Mouse (Mus musculus) layer of hippocampus, postnatal 36 days (tissue): ENCODE measurements around the gene Vmn1r7. TPM values are rescaled to one million over a fixed set of nuclear protein-coding genes. Genes with fewer than 3 reads are reported as not detected.
"Not testable (repeated sequence)": the region's sequence is repeated elsewhere in the genome, so short reads cannot be mapped to it uniquely, and the experiment has no call there.

Experiments used
- DNase-seq, 2 experiments: peaks; one replicate each; pipeline ENCODE4 v3.0.0; 2022
- total RNA-seq, 2 experiments: library from RNA; stranded (reverse); gene quantifications; 2 replicates each; pipeline ENCODE4 v1.2.3; 2021

The Vmn1r7 gene
- total RNA-seq: not detected

DNA sequence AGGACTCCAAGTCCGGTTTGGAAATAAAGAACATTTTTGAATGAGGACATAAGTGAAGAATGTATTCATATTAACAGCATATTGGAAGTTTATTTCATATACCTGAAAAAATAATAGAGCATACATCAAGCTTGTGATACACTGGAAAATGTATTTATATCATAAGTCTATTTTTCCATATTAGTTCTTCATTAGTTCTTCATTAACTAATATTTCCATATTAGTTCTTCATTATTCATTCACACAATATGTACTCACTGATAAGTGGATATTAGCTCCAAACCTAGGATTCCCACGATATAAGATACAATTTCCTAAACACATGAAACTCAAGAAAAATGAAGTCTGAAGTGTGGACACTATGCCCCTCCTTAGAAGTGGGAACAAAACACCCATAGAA, at the start of gene Vmn1r7:
Gene Vmn1r7 (minus strand): TSS at position 101 of the 400 bp plus-strand sequence.
- DNase-seq: not testable (repeated sequence)

- no peak for DNase-seq
These were observed 41.4 kb upstream of the Vmn1r7 start, which contains the start of gene Vmn1r9 for GRCm38 (mm10) chr6:57066487-57066886. Gene Vmn1r9, plus strand, starts transcription at chr6:57066787.

DNA sequence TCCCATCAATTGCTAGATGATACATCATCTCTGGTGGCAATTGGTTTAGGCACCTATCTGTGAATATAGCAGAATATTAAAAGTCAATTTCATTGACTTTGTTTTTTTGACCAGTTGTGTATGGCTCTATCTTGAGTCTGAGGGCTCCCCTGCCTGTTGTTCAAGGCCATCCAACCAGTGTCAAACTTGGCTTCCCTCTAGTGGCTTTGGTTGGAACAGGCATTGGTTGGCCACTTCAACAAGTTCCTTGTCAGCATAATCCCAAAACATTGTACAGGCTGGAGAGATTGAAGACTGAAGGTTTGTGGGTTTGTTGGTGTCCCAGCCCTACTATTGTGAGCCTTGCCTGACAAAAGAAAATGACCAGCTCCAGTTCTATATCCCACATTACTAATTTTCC, 38.6 kb upstream of the Vmn1r7 start:
- no peak for DNase-seq

DNA sequence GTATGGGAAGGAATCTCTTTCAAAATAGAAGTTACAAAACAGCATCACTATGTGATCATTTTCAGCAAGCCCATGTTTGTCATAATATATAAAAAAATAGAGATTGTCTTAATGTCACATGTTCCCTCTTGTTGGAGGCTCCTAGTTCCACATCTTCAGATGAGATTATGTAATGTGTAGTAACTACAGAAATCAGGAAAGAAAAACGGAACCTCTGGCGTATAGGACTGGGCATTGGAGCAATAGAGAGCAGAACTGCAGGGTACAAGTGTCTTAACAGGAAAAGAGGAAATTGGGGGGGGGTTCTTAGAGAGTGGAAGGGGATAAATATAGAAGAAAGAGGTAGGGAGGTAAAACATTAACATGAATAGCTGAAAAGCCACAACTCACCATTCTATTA, 9.6 kb upstream of the Vmn1r7 start:
- DNase-seq: no peak

GRCm38 (mm10) chr6:57031984-57032383, 6.9 kb upstream of the Vmn1r7 start, which contains the start of gene Vmn1r8:
Gene Vmn1r8, plus strand, starts transcription at chr6:57032284.
- DNase-seq: no peak

- DNase-seq: no peak
These were observed 28.2 kb downstream of the Vmn1r7 start, which contains the start of gene Vmn1r6 for GRCm38 (mm10) chr6:56996943-56997342. Gene Vmn1r6, plus strand, starts transcription at chr6:56997243.

Other genes with a start within 250 kb of the Vmn1r7 start
- 10 to 100 TPM; 57.4 to 59.7 TPM for gene Kbtbd2, start 227.5 kb downstream of the Vmn1r7 start, total RNA-seq
- 10 to 100 TPM; 24.6 to 27.3 TPM for gene Fkbp9, start 193.3 kb downstream of the Vmn1r7 start, total RNA-seq
- gene Nt5c3, start 101.4 kb downstream of the Vmn1r7 start, total RNA-seq: 10 to 100 TPM; 37.6 to 42.9 TPM
- gene Vmn1r4, start 101.3 kb downstream of the Vmn1r7 start, total RNA-seq: under 1 TPM; 0.25 to 0.27 TPM
- gene Vmn1r5, start 55.1 kb downstream of the Vmn1r7 start, total RNA-seq: not detected
- not detected for gene Vmn1r6, start 28.1 kb downstream of the Vmn1r7 start, total RNA-seq
- not detected for gene Vmn1r8, start 7.0 kb upstream of the Vmn1r7 start, total RNA-seq
- gene Vmn1r9, start 41.5 kb upstream of the Vmn1r7 start, total RNA-seq: not detected
- not detected for gene Vmn1r10, start 84.1 kb upstream of the Vmn1r7 start, total RNA-seq
- not detected for gene Vmn1r11, start 108.1 kb upstream of the Vmn1r7 start, total RNA-seq
- not detected for gene Vmn1r12, start 131.6 kb upstream of the Vmn1r7 start, total RNA-seq
- gene Vmn1r13, start 178.0 kb upstream of the Vmn1r7 start, total RNA-seq: not detected
- gene Vmn1r14, start 206.4 kb upstream of the Vmn1r7 start, total RNA-seq: not detected
- gene Vmn1r15, start 232.6 kb upstream of the Vmn1r7 start, total RNA-seq: not detected